Mouse (Mus musculus) gastrocnemius, adult 8-10 months (tissue): ENCODE results near the gene Pde4dip. TPM values are rescaled to one million over a fixed set of nuclear protein-coding genes. Genes with fewer than 3 reads are reported as not detected.
A peak's percentile ranks its signal among the peaks of the same experiment; 100 is the strongest.

Experiments
- DNase-seq, 2 experiments: peaks; one replicate each; pipeline ENCODE4 v3.0.0; 2022; ENCODE audit warnings: low spot score in 2 of 2
- total RNA-seq, 4 experiments: library from RNA; stranded (reverse); gene quantifications; 2 replicates each; pipeline ENCODE4 v1.2.4; 2022

The Pde4dip gene
- total RNA-seq, 4 experiments from 2014 or later, result 3,083 to 3,979 (median 3,594) TPM

DNA sequence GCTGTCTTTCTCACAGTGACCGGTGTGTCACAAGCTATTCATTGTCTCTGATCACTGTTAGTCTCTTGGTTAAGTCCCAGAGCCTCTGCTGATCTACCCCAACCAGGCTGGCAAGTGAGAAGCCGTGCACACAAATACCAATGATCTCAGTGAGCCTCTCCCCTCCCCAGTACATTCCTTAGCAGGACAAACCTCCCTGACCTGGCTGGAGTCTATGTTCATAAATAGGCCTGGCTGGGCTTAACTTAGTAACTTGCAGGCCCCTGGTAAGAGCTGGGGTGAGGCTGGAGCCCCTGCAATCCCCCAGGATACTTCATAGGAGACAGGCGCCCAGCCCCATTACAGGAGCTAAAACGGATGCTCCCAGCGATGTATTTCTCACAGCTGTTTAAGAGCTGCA is 86.2 kb downstream of the Pde4dip start:
- DNase-seq, result peak; percentile 56 to 60

DNA sequence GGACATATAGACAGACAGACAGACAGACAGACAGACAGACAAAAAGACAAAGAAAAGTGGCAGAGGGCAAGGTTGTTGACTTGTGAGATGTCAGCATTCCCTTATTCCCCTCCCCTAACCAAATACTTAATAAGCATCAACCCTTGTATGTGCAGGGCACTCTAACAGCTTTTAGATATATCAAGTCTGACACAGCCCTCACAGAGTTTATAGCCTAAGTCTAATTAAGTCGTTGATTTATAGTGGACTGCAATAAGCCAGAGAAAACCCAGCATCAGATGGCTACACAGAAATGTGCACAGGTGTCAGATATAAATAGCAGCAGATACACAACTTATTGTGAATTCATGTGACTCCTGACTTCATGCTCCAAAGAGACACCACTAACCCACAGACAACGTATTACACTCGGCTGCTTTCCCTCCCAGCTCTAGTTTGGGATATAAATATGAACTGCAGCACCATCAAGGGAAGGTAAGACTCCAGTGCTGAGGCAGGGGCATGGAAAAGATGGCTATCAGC is 87.3 kb downstream of the Pde4dip start:
- DNase-seq, result no peak

DNA sequence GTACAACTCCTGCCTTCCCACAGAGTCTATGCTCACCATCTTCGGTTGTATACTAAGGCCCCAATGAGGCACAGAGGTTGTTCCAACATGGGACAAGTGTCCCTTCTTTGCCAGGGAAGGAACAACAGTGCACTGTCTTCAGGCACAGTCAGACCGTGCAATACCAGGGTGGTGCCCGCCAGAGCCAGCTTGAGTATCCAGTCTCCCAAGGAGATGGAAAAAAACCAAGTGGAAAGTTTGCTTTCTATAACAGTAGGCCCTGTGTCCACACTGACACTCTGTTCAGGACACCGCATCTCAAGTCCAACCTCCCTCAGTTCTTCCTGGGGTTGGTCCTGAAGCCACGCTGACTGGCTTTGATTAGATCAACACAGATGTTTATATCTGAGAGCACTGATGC is 87.8 kb downstream of the Pde4dip start:
- DNase-seq, result no peak

DNA sequence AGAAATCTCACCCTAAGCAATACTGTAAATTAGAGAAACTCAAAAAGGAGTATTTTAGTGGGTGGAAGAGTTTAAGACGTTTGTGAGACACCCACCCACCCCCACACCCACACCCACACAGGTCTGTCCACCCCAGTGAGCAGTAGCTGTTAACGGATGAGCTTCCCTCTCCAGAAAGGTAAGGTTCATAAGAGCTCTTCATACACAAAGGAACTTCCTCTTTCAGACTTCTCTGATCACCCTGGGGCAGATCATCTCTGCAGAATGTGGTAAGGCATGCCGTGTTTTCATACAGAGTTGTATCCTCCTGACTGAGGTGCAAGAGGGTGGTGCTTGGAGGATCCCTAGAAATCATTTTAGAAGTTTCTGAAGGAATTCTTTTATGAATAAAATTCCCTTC is 88.5 kb downstream of the Pde4dip start:
- DNase-seq, result no peak

DNA sequence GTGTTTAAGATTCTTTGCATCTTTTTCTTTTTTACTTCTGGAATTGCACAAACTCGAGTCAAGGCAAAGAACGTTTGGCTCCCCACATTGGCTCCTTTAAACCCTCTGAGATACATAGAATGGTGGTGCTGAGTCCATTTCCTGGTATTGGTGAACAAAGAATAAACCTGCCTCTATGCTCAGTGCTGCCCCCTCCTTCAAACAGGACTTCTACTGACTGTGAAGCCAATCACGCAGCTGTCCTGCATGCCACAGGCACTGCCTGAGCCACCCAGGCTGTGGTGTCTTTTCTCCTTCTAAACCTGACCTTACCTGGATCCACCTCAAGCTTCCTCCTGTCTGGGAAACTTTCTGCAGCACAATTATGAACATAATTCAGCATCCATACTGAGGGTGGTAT is 89.2 kb downstream of the Pde4dip start:
- DNase-seq, result no peak

DNA sequence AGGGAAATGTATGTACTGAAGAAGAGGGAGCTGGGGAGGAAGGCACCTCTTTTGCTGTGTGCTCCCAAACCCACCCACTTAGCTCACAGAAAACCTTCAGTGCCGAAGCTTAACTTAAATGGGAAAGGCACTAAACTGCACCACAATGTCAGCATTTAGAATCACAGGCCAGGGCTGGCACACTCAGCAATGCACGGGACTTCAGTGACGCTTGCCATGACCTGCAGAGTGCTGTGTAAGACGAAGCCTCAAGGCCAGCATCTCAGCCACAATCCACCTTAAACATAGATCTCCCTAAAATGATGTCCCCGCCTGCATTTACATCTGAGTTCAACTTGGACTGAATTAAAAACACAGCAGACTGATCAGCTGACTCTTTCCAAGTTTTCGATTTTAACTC is 91.1 kb downstream of the Pde4dip start:
- DNase-seq, result no peak

DNA sequence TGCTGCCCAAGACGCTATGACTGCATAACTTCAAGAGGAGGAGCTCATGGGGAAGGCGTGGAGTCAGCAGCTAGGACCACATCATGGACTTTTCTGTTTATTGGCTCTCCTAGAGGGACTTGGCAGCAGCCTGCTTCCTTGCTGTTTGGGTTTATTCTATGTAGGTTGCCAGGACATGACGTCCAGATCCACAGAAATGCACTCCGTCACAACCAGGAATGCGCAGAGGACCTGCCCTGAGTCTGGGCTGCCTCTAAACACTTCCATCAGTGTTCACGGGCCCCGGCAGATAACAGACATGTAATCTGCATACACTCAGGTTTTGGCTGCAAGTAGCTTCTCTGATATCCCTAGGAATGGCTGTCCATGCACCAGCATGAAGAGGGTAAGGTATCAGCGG is 94.5 kb downstream of the Pde4dip start:
- DNase-seq, result no peak

DNA sequence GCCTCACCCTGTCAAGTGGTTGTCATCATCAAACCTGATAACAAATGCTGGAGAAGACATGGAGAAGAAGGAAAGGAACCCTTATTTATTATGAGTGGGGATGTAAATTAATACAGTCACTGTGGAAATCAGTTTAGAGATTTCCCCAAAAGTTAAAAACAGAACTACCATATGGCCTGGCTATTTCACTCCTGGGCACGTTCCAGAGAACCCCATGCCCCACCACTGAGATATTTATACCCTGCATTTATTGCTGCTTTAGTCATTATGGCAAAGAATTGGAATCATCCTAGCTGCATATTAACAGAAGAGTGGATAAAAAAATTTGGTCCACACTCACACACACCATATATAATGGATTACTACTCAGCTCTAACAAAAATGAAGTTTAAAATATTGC is 98.4 kb downstream of the Pde4dip start:
- DNase-seq, result no peak

DNA sequence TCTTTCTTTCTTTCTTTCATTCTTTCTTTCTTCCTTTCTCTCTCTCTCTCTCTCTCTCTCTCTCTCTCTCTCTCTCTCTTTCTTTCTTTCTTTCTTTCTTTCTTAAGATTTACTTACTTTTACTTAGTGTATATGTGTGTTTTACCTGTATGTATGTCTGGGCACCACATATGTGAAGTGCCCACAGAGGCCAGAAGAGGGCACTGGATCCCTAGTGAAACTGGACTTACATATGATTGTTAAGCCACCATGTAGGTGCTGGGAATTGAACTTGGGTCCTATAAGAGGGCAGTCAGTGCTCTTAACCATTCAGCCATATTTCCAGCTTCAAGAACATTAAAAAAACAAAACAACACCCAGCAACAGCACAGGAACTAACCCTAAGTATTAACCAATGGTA is 99.2 kb downstream of the Pde4dip start:
- no peak for DNase-seq

DNA sequence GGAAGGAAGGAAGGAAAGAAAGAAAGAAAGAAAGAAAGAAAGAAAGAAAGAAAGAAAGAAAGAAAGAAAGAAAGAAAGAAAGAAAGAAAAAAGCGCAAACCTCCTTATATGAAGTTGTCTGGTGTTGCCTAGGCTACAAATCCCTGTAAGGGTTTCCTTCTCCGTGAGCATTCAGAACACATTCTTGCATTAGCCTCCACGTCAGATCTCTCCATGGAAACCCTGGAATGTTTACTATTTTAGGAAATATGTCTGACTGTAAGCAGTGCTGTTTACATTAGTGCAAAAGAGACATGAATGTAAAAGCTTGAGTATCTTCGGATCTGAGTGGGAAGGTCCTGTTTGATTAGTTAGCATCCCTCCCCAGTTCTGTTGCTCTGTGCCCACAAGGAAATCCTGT is 112.3 kb downstream of the Pde4dip start:
- DNase-seq, result no peak

DNA sequence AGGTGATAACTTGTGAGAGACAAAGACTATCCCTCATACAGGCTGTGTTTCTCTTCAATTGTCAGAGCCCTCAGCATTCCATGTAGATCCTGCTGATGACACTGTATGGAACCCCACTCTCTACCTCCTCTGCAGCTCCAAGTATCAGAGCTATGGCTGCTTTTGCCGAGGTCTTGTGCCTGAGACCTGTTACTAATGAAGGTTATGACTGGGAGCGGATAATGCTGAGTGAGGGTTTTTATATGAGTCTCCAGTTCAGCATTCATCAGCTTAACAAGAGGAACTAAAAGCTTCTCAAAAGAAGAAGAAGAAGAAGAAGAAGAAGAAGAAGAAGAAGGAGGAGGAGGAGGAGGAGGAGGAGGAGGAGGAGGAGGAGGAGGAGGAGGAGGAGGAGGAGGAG is 112.8 kb downstream of the Pde4dip start:
- no peak for DNase-seq

DNA sequence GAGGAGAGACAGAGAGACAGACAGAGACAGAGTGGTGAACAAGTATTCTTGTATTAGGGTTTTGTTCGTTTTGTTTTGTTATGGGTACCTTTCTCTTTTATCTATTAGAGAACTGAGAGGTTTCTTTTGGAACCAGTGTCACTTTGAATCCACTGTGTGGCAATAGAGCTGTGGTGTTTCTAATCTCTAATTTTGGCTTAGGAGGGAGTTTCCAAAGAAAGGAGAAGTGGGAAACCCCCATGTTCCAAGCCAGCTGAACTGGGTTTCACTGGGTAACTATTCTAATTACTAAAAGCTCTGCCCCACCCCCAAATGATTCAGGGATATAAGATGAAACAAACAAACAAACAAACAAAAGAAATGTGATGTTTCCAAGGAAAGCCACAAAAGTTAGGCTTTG is 113.6 kb downstream of the Pde4dip start:
- DNase-seq, result no peak

DNA sequence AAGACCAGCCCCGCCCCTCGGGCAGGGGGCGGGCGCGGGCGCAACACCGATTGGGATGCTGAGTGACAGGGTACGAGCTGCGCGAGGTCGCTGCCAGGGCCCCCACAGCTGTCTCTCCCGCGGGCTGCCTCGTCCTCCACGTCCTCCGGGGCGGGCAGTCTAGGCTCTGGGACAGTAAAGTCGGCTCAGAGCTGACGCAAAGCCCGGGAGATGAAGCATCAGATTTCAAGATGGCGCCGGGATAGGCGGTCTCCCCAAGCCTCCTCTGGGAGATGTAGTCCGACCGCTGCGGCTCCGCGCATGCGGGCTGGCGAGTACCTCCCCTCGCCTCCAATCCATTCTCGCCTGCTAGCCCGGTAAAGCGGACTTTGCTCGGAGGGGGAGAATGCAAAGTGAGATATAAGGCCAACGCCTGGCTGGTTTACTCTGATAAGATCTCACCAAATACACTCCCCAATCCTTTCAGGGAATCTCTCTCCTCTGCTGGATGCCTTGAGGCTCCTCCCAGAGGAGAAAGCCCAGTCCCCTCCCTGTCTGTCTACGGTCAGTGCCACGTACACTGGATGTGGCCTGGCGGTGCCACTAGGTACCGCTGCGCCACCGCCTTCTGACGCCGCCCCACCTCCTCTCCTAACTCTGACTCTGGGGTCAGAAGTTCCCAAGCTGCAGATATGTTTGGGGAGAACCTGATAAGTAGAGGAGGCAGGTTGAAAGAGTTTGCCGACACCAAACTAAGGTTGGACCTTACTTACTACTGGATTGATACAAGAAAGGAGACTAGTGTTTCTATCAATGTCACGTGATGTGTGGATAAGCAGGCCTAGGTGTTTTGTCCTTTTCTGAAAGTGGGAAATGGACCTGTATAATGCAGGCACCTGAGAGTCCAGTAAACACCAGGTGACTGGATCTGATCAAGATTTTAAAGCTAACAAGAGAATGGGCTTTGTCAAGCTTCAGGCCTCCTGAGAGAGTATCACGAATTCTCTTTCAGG is 120.4 kb downstream of the Pde4dip start:
- peak; percentile 90 to 93 for DNase-seq

DNA sequence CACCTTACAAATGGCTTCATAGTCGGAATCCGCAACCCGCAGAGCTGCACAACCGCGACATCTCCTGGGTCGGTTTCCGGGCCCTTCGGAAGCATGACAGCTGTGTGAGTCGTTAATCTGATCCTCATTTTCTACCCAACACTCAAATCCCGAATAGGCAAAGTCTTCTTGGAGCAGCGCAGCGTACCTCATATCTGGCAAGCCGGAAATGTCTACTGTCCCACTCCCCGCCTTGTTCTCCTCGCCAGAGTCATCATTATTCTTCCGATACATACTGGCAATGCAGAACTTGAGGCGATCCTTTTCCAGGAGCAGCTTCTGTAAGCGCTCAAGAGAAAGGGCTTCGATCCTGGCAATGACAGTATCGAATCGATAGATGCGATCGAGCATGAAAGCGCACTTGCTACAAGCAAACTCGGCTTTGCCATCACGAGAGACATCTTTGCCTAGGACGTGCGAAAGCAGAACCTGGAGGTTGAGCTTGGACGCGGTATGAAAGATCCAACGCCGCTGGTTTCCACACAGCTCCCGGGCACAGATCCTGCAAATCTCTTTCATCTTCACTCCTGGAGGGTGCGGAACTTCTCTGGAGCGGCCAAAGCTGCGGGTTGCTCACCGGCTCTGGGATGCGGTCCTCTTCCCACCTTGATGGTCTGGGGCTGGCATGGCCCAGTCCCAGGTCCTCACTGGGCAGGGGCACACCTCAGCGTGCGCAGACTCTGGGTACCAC is 121.3 kb downstream of the Pde4dip start:
- no peak for DNase-seq

DNA sequence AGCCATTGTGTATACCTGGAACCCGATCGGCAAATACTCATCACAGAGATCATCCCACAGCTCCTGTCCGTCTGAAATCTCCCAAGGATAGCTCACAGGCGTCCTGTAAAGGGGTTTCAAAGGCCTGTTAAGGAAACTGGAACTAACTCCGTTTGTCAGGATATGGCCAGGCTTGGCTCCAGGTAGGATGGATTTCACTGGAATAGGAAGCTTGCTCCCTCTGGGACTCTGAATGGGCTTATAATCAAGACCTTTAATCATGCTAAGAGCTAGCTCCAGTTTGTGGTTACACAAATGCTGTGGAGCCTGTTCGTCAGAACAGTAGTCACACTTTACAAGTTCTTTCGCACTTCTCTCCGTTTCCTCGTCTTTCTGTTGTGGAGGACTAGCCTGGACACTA is 122.0 kb downstream of the Pde4dip start:
- DNase-seq, result no peak

DNA sequence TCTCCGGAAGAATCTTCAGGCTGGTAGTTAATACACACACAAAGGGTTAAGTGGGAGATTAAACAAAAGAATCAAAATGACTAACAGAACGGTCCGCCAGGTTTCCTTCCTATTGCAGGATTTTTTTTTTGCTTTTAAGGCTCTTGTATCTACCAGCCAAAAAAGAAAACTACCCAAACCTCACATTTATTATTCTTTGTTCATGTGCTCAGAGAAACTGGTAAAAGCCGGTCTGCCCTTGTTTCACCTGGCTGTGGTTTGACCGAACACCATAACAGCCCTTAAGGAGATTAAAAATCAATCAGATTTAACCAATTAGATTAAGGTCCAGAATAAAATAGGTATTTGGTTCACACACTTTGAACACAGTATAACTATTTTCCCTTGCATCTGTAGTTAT is 124.4 kb downstream of the Pde4dip start:
- DNase-seq, result no peak

DNA sequence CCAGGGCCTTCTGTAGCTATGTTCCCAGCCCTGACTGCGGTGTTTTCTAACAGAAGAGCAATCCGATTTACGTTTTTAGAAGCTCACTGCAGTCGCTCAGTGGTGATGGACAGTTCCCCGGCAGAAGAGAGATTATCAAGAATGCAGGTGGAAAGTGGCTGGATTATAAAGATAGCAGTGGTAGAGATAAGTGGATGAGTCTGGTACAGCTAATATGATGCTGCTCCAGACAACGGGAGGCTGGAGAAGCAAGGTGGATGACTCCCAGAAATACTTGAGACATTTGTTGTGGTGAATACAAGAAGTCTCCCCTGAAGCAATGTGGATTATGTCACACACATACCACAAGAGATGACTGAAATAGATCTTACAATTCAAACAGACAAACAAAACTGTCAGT is 126.6 kb downstream of the Pde4dip start:
- no peak for DNase-seq

DNA sequence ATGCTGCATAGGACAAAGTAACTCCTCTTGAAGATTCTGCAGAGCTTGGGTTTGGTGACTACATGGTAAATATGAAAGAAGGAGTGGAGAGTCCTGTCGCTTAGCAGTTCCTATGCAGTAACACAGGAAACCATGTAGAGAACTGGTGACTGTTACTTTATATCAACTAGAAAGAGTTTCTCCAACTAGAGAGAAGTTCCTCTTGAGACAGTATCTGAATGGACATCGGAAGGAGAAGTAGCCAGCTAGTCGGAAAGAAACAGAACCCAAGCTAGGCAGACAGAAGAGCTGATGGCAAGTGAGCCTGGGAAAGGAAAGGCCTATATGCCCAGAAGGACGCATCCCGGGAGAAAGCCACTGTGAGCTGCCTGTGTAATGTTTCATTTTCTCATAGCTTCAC is 127.3 kb downstream of the Pde4dip start:
- DNase-seq, result no peak

DNA sequence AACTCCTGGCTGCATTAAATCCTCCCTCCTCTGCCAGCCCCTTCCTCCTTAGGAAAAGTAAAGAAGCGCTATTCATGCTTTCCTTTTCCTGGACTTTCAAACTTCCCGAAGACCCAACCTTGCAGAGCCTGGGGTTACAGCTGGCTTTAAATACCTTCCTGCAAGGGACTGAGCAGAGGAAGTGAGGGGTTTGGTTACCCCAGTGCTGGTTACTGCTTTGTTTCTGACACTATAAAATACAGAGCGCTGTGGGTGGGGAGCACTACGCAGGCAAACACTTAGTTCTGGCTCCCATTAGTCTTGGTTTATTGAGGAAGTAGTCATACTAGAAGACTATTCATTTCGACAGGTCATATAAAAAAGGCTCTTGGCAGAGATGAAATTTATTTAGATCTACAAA is 128.7 kb downstream of the Pde4dip start:
- no peak for DNase-seq

DNA sequence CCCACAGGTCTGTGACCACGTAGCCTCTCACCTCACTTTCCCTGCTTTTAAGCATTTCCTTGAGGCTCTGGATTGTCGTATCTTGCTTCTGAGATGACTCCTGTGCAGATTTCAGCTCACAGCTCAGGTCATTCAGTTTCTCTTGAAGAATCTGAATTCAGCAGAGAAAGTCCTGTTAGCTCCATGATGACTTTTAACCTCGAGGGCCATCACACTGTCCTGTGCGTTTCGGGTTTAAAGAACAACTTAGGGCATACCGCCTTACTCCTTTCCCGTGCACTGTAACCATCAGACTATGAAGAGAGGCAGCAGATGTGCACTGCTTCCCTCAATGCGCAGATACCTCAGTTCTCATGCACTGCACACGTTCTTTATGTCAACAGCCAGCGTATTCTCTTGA is 131.0 kb downstream of the Pde4dip start:
- no peak for DNase-seq

DNA sequence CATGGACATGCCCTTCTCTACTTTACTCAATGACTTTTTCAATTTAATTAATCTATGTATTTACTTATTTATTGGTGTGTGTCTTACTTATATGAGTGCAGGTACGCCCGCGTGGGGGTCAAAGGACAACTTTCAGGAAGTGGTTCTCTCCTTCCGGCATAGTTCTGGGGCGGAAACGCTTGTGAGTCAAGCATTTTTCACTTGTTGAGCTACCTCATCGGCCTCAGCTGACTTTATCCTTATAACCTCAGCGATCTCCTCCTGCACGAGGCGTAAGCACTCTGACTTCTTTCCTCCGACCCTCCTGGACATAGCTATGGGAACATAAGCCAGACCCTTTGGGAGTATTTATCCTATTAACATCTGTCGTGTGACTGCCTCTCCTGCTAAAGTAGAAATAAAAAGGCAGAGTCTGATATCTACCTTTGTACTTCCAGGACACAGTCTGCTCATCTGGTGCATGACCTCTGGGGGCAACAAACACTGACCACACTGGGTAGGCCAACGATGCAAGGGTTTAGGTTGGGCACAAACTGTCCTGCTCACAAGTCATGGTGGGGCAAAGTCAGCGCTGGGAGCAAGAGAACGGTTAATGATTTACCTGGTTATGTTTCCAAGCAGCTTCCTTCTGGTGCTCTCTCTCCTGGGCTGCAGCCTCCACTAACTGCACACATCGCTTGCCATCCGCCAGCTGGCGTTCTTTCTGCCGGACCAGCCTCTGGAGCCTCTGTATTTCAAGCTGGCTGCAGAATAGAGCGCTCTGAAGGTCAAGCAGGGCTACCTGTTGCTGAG is 132.0 kb downstream of the Pde4dip start:
- DNase-seq, result no peak

DNA sequence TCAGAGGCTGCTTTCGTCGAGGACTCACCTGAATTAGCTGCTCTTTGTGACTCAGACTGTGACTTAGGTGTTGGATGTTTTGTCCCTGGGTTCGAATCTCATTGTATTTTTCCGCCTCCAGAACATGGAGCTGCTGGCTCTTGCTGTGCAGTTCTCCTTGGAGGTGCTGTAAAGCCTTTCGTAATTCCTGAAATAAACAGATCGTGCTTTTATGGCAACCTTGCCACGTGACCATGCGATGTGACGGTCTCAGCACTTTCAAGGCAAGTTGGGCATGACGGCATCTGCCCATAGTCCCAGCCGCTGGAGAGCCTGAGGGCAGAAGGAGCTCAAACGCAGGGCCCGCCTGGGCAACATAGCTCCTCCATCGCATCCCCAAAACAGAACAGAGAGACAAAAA is 133.1 kb downstream of the Pde4dip start:
- no peak for DNase-seq
